Mouse (Mus musculus) testis, adult 2 months (tissue): Measurements from ENCODE around the gene Clec4f. TPM values are rescaled to one million over a fixed set of nuclear protein-coding genes. Genes with fewer than 3 reads are reported as not detected.

Experiments
- H3K27ac ChIP-seq: fragments of 200-500 bp; 2 replicates; pipeline ENCODE4 v1.5.1; 2012; ENCODE audit warnings: low read depth, low read length; ENCODE audit not compliant: control insufficient read depth, insufficient read depth
- H3K27me3 ChIP-seq: fragments of 200-500 bp; 2 replicates; pipeline ENCODE4 v1.6.1; 2012; ENCODE audit warnings: mild to moderate bottlenecking, low read length, moderate library complexity; ENCODE audit not compliant: control insufficient read depth, insufficient read depth
- H3K36me3 ChIP-seq: fragments of 200-500 bp; 2 replicates; pipeline ENCODE4 v1.6.1; 2012; ENCODE audit warnings: mild to moderate bottlenecking, low read length; ENCODE audit not compliant: control insufficient read depth, insufficient read depth
- H3K4me1 ChIP-seq: fragments of 200-500 bp; 2 replicates; pipeline ENCODE4 v1.6.1; 2012; ENCODE audit warnings: low read length; ENCODE audit not compliant: control insufficient read depth, insufficient read depth
- H3K4me3 ChIP-seq: fragments of 200-500 bp; 2 replicates; pipeline ENCODE4 v1.5.1; 2012; ENCODE audit warnings: low read depth, mild to moderate bottlenecking, low read length, moderate library complexity, mixed read lengths; ENCODE audit not compliant: control insufficient read depth
- CTCF ChIP-seq: fragments of 200-500 bp; IDR thresholded peaks from 2 replicates; pipeline ENCODE4 v1.5.1; 2012; ENCODE audit warnings: low read depth, mild to moderate bottlenecking, inconsistent platforms, low read length, moderate library complexity; ENCODE audit not compliant: control insufficient read depth, insufficient read depth, insufficient replicate concordance
- POLR2A ChIP-seq: fragments of 200-500 bp; IDR thresholded peaks from 2 replicates; pipeline ENCODE4 v1.6.1; 2012; ENCODE audit warnings: low read depth, mild to moderate bottlenecking, inconsistent platforms, low read length, moderate library complexity; ENCODE audit not compliant: control insufficient read depth
- polyA plus RNA-seq: library from polyadenylated mRNA; depleted of rRNA; stranded (reverse); fragments of >200 nt; gene quantifications from 2 replicates; pipeline ENCODE4 v1.2.3, GENCODE M21; 2012

Clec4f gene
- polyA plus RNA-seq, 1 experiment: 0.14 TPM

GRCm38 (mm10) chr6:83699971-83700370 lies 44.0 kb upstream of the Clec4f start:
- no peak for TF ChIP-seq CTCF
- no peak for TF ChIP-seq POLR2A
- peaks cover 2% of the 10 kb centered on the region; the same call in 1 of the 2 replicates for H3K27me3 ChIP-seq
- H3K27ac ChIP-seq: no peak overlapping the region
- H3K36me3 ChIP-seq: no peaks in the 10 kb centered on the region
- H3K4me1 ChIP-seq: peaks cover 5% of the 10 kb centered on the region; the same call in 1 of the 2 replicates
- no peak overlapping the region for H3K4me3 ChIP-seq

- Histone ChIP-seq H3K4me1 (peaks cover 7% of the 10 kb centered on the region), H3K4me3 (no peak overlapping the region), H3K36me3 (no peaks in the 10 kb centered on the region), H3K27ac (no peak overlapping the region), H3K27me3 (peaks cover 2% of the 10 kb centered on the region; the same call in 1 of the 2 replicates)
- TF ChIP-seq POLR2A (no peak), CTCF (no peak)
These were observed 41.9 kb upstream of the Clec4f start for GRCm38 (mm10) chr6:83697932-83698331.

DNA sequence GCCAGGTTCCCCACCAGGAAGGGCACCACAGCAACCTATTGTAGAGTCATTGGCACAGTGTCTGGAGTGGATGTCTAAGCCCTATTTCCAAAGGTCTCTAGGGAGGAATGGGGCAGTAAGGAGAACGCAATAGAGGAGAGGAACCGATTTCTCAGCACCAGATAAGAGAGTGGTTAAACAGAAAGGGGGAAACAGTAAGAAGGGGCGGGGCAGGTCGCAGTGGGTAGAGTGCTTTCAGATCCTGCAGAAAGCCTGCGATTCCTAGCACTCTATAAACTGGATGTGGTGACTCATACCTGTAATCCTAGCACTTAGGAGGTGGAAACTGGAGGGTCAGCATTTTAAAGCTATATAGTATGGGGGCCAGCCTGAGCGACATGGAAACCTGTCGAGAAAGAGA lies 40.7 kb upstream of the Clec4f start:
- H3K27me3 ChIP-seq: no peaks in the 10 kb centered on the region; the same call in 1 of the 2 replicates
- no peak overlapping the region for H3K4me3 ChIP-seq
- no peaks in the 10 kb centered on the region for H3K36me3 ChIP-seq
- no peak overlapping the region for H3K27ac ChIP-seq
- H3K4me1 ChIP-seq: peaks cover 9% of the 10 kb centered on the region
- no peak for TF ChIP-seq POLR2A
- no peak for TF ChIP-seq CTCF

DNA sequence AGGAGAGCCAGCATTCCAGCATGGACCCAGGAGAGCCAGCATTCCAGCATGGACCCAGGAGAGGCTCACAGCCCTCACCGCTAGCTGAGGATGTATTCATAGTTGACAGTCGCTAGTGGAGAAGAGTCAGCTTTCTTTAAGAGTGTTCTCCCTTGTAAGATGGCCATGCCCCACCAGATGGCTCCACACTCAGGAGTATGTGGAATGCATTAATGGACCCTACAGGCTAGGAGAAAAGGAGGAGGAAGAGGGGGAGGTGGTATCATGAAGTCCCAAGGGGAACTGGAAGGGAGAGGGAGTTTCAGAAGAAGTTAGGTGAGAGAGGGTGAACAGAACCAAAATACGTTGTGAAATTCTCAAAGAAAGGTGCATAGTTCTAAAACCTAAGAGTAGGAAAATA lies 39.7 kb upstream of the Clec4f start:
- no peak overlapping the region for H3K27ac ChIP-seq
- H3K27me3 ChIP-seq: no peaks in the 10 kb centered on the region
- TF ChIP-seq CTCF (no peak), POLR2A (no peak)
- no peaks in the 10 kb centered on the region for H3K36me3 ChIP-seq
- peaks cover 9% of the 10 kb centered on the region for H3K4me1 ChIP-seq
- H3K4me3 ChIP-seq: no peak overlapping the region

DNA sequence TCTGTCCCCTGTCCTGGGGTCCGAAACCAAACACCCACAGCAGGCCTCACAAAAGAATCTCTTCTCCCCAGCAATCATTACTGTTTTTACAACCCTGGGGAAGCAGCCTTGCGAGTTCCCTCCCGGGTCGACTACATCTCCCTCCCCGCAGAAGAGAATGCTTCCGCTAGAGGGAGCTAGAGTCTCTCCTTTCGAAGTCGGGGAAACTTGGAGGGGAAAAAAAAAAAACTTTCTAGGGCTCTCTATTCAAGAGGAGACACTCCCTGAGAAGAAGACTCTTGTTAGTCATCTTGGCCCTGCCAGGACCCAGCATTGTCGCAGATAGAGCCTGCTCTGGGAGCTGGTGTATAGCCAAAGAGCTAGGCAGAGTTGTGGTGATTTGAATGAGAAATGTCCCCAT lies 37.8 kb upstream of the Clec4f start:
- H3K27ac ChIP-seq: no peak overlapping the region
- no peaks in the 10 kb centered on the region for H3K27me3 ChIP-seq
- H3K4me3 ChIP-seq: no peak overlapping the region
- peaks cover 9% of the 10 kb centered on the region for H3K4me1 ChIP-seq
- TF ChIP-seq CTCF (peak; percentile 47; the same call in 1 of the 2 replicates), POLR2A (no peak)
- no peaks in the 10 kb centered on the region for H3K36me3 ChIP-seq

DNA sequence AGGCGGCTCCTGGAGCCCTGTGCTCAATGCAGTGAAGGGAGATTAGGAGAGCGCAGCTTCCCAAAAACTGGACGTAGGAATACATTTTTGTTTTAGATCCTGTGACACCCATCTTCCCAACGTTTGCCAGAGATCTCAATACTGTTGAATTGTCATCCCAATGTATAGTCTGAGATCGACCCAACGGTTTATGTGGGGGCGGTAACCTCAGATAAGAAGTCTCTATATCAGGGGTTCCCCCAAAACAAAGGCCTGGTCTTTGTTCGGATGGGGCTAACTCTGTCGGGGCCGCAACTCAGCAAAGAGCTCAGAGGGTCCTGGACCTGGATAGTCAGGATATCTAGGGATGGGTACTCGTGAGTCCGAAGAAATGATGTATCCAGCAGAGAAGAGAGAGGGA lies 37.0 kb upstream of the Clec4f start:
- H3K27me3 ChIP-seq: no peaks in the 10 kb centered on the region
- no peak overlapping the region for H3K27ac ChIP-seq
- TF ChIP-seq POLR2A: no peak
- no peak for TF ChIP-seq CTCF
- H3K4me3 ChIP-seq: no peak overlapping the region
- H3K4me1 ChIP-seq: peaks cover 9% of the 10 kb centered on the region
- no peaks in the 10 kb centered on the region for H3K36me3 ChIP-seq

GRCm38 (mm10) chr6:83690936-83691335 lies 34.9 kb upstream of the Clec4f start:
- Histone ChIP-seq H3K27me3 (no peaks in the 10 kb centered on the region), H3K4me1 (peaks cover 9% of the 10 kb centered on the region), H3K27ac (no peak overlapping the region), H3K4me3 (no peak overlapping the region), H3K36me3 (no peaks in the 10 kb centered on the region)
- TF ChIP-seq POLR2A (no peak), CTCF (no peak)

DNA sequence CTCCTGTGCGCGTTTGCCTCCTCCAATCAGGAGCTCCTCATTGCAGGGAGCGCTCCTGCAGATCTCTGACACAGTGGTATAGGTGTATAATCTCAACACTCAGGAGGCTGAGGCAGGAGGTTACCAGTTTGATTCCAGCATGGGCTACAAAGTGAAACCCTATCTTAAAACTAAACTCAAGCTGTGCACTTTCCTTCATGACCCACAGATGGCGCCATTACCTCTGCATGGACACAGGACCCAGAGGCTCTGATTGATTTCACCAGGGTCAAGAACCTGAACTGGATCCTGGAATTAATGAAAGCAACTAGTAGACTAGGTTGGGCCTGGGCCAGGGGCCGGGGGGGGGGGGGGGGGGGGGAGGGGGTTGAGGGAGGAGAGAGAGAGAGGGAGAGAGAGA lies 34.3 kb upstream of the Clec4f start:
- TF ChIP-seq CTCF: peak; percentile 30; the same call in 1 of the 2 replicates
- no peak for TF ChIP-seq POLR2A
- no peaks in the 10 kb centered on the region for H3K27me3 ChIP-seq
- H3K4me1 ChIP-seq: peaks cover 9% of the 10 kb centered on the region
- no peaks in the 10 kb centered on the region for H3K36me3 ChIP-seq
- no peak overlapping the region for H3K4me3 ChIP-seq
- no peak overlapping the region for H3K27ac ChIP-seq
